Mouse (Mus musculus): ENCODE results near the gene Acsl3.

The Acsl3 gene

GRCm38 (mm10) chr1:78742198-78742597 lies 84.6 kb downstream of the Acsl3 start:
- DNase-seq (ENCODE audit: low spot score): no peak

GRCm38 (mm10) chr1:78743318-78743717 lies 85.7 kb downstream of the Acsl3 start:
- no peak for DNase-seq (ENCODE audit: low spot score)

GRCm38 (mm10) chr1:78745230-78745777 lies 87.7 kb downstream of the Acsl3 start:
- DNase-seq (ENCODE audit: low spot score): no peak
